Mouse (Mus musculus): ENCODE measurements at regions not wholly inside any gene's neighbourhood (a gene's known extent, or its start where the extent isn't known, plus 50 kb on each side); places are given as distances from the start of the nearest gene placed in this dataset.

- ATAC-seq (replicated peaks; ENCODE audit: low read depth, poor library complexity, severe bottlenecking), result no peak
These were observed 237.1 kb downstream of the Tshz3 start for GRCm38 (mm10) chr7:36934792-36935555.

GRCm38 (mm10) chr7:36940611-36941010 lies 242.7 kb downstream of the Tshz3 start:
- ATAC-seq (replicated peaks; ENCODE audit: low read depth, poor library complexity, severe bottlenecking), result no peak

- no peak for ATAC-seq (replicated peaks; ENCODE audit: low read depth, poor library complexity, severe bottlenecking)
These were observed 247.3 kb downstream of the Tshz3 start for GRCm38 (mm10) chr7:36945024-36945815.

GRCm38 (mm10) chr7:36949511-36949910 lies 251.6 kb downstream of the Tshz3 start:
- no peak for ATAC-seq (replicated peaks; ENCODE audit: low read depth, poor library complexity, severe bottlenecking)

GRCm38 (mm10) chr7:36955376-36955775 lies 257.5 kb downstream of the Tshz3 start:
- ATAC-seq (replicated peaks; ENCODE audit: low read depth, poor library complexity, severe bottlenecking), result no peak

- no peak for ATAC-seq (replicated peaks; ENCODE audit: low read depth, poor library complexity, severe bottlenecking)
These were observed 260.3 kb downstream of the Tshz3 start for GRCm38 (mm10) chr7:36958255-36958654.

- ATAC-seq (replicated peaks; ENCODE audit: low read depth, poor library complexity, severe bottlenecking), result no peak
These were observed 273.9 kb downstream of the Tshz3 start for GRCm38 (mm10) chr7:36971772-36972171.

GRCm38 (mm10) chr7:36973654-36974320 lies 275.9 kb downstream of the Tshz3 start:
- ATAC-seq (replicated peaks; ENCODE audit: low read depth, poor library complexity, severe bottlenecking), result no peak

- no peak for ATAC-seq (replicated peaks; ENCODE audit: low read depth, poor library complexity, severe bottlenecking)
These were observed 276.7 kb downstream of the Tshz3 start for GRCm38 (mm10) chr7:36974573-36974972.

- no peak for ATAC-seq (replicated peaks; ENCODE audit: low read depth, poor library complexity, severe bottlenecking)
These were observed 277.6 kb downstream of the Tshz3 start for GRCm38 (mm10) chr7:36975475-36975874.

GRCm38 (mm10) chr7:36977819-36978218 lies 279.9 kb downstream of the Tshz3 start:
- ATAC-seq (replicated peaks; ENCODE audit: low read depth, poor library complexity, severe bottlenecking), result no peak

GRCm38 (mm10) chr7:36989380-36989779 lies 291.5 kb downstream of the Tshz3 start:
- ATAC-seq (replicated peaks; ENCODE audit: low read depth, poor library complexity, severe bottlenecking), result no peak

- no peak for ATAC-seq (replicated peaks; ENCODE audit: low read depth, poor library complexity, severe bottlenecking)
These were observed 306.7 kb downstream of the Tshz3 start for GRCm38 (mm10) chr7:37004601-37005000.

- no peak for ATAC-seq (replicated peaks; ENCODE audit: low read depth, poor library complexity, severe bottlenecking)
These were observed 307.8 kb downstream of the Tshz3 start for GRCm38 (mm10) chr7:37005701-37006100.

GRCm38 (mm10) chr7:37006921-37007320 lies 309.0 kb downstream of the Tshz3 start:
- no peak for ATAC-seq (replicated peaks; ENCODE audit: low read depth, poor library complexity, severe bottlenecking)

GRCm38 (mm10) chr7:37011180-37011754 lies 313.3 kb downstream of the Tshz3 start:
- no peak for ATAC-seq (replicated peaks; ENCODE audit: low read depth, poor library complexity, severe bottlenecking)

- ATAC-seq (replicated peaks; ENCODE audit: low read depth, poor library complexity, severe bottlenecking), result no peak
These were observed 322.2 kb downstream of the Tshz3 start for GRCm38 (mm10) chr7:37020078-37020477.

- no peak for ATAC-seq (replicated peaks; ENCODE audit: low read depth, poor library complexity, severe bottlenecking)
These were observed 326.6 kb downstream of the Tshz3 start for GRCm38 (mm10) chr7:37024501-37025025.

- ATAC-seq (replicated peaks; ENCODE audit: low read depth, poor library complexity, severe bottlenecking), result no peak
These were observed 366.9 kb downstream of the Tshz3 start for GRCm38 (mm10) chr7:37064582-37065458.

Measured in common myeloid progenitor, adult 5-6 weeks (primary cell).